Mouse (Mus musculus): ENCODE measurements around the gene Cdkl3.

- TF ChIP-seq CTCF (IDR thresholded peaks at IDR 0.05; ENCODE audit: low read depth), result no peak
- TF ChIP-seq EP300 (optimal IDR thresholded peaks at IDR 0.05), result no peak
Measured at GRCm38 (mm10) chr11:52122045-52122444, 118.0 kb downstream of the Cdkl3 start.

All from stomach, postnatal 0 days (tissue).